Mouse (Mus musculus) lung, postnatal 0 days (tissue): ENCODE results near the gene Clybl.

Source experiments
- CTCF ChIP-seq: IDR thresholded peaks from 2 replicates; pipeline ENCODE4 v1.5.1; 2016; ENCODE audit warnings: antibody characterized with exemption, mild to moderate bottlenecking
- EP300 ChIP-seq: IDR thresholded peaks from 2 replicates; pipeline ENCODE4 v1.6.1; 2016; ENCODE audit warnings: antibody characterized with exemption, mild to moderate bottlenecking, control low read depth

DNA sequence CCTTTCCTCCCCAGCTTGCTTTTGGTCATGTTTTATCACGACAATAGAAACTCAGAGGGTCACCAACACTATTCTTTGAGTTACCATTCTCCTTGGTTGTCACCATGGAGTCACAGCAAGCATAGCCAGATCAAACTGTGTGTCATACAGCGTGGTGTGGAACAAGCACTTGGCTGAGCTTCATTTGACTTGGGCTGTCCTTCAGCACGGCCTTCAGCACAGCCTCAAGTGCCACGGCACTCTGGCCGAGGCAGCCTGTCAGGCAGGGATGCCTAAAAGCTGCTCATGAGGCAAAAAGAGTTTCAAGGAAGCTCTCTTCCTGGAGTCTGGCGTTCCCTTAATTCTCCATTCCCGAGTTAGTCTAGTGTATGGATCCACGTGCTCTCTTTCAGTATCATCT is 169.3 kb downstream of the Clybl start:
- TF ChIP-seq CTCF (no peak), EP300 (no peak)
